15 mouse cellular contexts compared by ENCODE assay signal in genomic region chr5:52609672-52610071, GRCm38 (mm10). TPM values are rescaled to one million over a fixed set of nuclear protein-coding genes. Genes with fewer than 3 reads are reported as not detected.
A peak's percentile ranks its signal among the peaks of the same experiment; 100 is the strongest.
DNase-seq lines count a peak whose midpoint lies in the region; ATAC-seq and TF ChIP-seq lines count a peak whose summit lies in the region.
"Had no signal": no experiment of that assay in that cellular context is flagged by ENCODE, and none has a peak within 500 bp of the region (broad histone marks: within the 10 kb centered on the region; RNA-seq: fewer than 3 reads in every experiment).

No protein-coding gene starts in this region.

- WGBS in cerebellum, adult 2 months = 35% methylated on average over 10 of the region's 10 CpGs
- 13% methylated on average over 10 of the region's 10 CpGs for WGBS in thymus, adult 2 months
- 63% methylated on average over 10 of the region's 10 CpGs for WGBS in stomach, embryonic 16.5 days
- WGBS in limb, embryonic 10.5 days = 87% methylated on average over 10 of the region's 10 CpGs
- WGBS in liver, embryonic 11.5 days = 75% methylated on average over 10 of the region's 10 CpGs

- peaks cover 5% of the 10 kb centered on the region for H3K4me1 ChIP-seq in cerebellum, adult 2 months (ENCODE audit: control insufficient read depth, insufficient read depth, low read length)
- peaks cover 10% of the 10 kb centered on the region for H3K4me1 ChIP-seq in thymus, adult 2 months (replicated peaks; ENCODE audit: control insufficient read depth, insufficient read depth, low read length)
- H3K4me1 ChIP-seq in stomach, embryonic 16.5 days (ENCODE audit: control insufficient read depth, insufficient read depth, low read length) = peaks cover 7% of the 10 kb centered on the region; the same call in 1 of the 2 replicates
- peaks cover 9% of the 10 kb centered on the region for H3K4me1 ChIP-seq in limb, embryonic 10.5 days
- no peaks in the 10 kb centered on the region for H3K4me1 ChIP-seq in liver, embryonic 11.5 days (replicated peaks; ENCODE audit: control insufficient read depth, insufficient read depth, low read length)
- H3K4me1 ChIP-seq: lung, embryonic 15.5 days; midbrain, embryonic 15.5 days had no signal

- DNase-seq in cerebellum, postnatal 14 days = peak; percentile 28 to 37
- DNase-seq in cerebellum, adult 2 months = no peak
- peak; percentile 14 for DNase-seq in thymus, adult 2 months
- no peak for DNase-seq in thymus, postnatal 0 days (ENCODE audit: low spot score)
- DNase-seq in Muller cell, postnatal 12 days (ENCODE audit: inconsistent ontology term) = peak; percentile 49
- DNase-seq in limb, embryonic 10.5 days (ENCODE audit: low spot score) = no peak
- DNase-seq in liver, embryonic 11.5 days (ENCODE audit: low spot score) = no peak
- DNase-seq: gastrocnemius, postnatal 10 days; liver, embryonic 13.5 days had no signal

- no peak overlapping the region for H3K4me2 ChIP-seq in stomach, embryonic 16.5 days (ENCODE audit: low read depth, low read length)
- H3K4me2 ChIP-seq in liver, embryonic 11.5 days = no peak overlapping the region
- H3K4me2 ChIP-seq: hindbrain, embryonic 14.5 days; intestine, embryonic 15.5 days; liver, embryonic 13.5 days; lung, embryonic 15.5 days; midbrain, embryonic 15.5 days had no signal

- TF ChIP-seq CTCF in cerebellum, adult 2 months (IDR thresholded peaks at IDR 0.05; ENCODE audit: borderline replicate concordance, insufficient read depth, low read depth, low read length) = no peak
- no peak for TF ChIP-seq CTCF in thymus, adult 2 months (IDR thresholded peaks at IDR 0.05; ENCODE audit: borderline replicate concordance, control insufficient read depth, extremely low read depth, insufficient read depth, low read length, poor library complexity)

- no peak overlapping the region for H3K27ac ChIP-seq in cerebellum, adult 2 months (ENCODE audit: insufficient read depth, low read length)
- no peak overlapping the region for H3K27ac ChIP-seq in thymus, adult 2 months (ENCODE audit: control insufficient read depth, insufficient read depth, low read length)
- 0 out of 2 replicates have a peak overlapping the region, but pooled peaks have one; percentile 9 for H3K27ac ChIP-seq in stomach, embryonic 16.5 days (ENCODE audit: low read length)
- no peak overlapping the region for H3K27ac ChIP-seq in limb, embryonic 10.5 days
- H3K27ac ChIP-seq in liver, embryonic 11.5 days (ENCODE audit: low read depth, low read length) = no peak overlapping the region
- H3K27ac ChIP-seq: hindbrain, embryonic 14.5 days; intestine, embryonic 15.5 days; liver, embryonic 13.5 days; lung, embryonic 15.5 days; midbrain, embryonic 15.5 days had no signal

- no peak for ATAC-seq in stomach, embryonic 16.5 days (ENCODE audit: insufficient read depth, low FRiP score)
- no peak for ATAC-seq in liver, embryonic 11.5 days (replicated peaks; ENCODE audit: low FRiP score)
- ATAC-seq: intestine, embryonic 15.5 days; midbrain, embryonic 15.5 days had no signal

- no peak overlapping the region for H3K4me3 ChIP-seq in cerebellum, adult 2 months (replicated peaks; ENCODE audit: insufficient read depth, low read depth, low read length)
- H3K4me3 ChIP-seq in thymus, adult 2 months (ENCODE audit: control insufficient read depth, insufficient read depth, low read length) = no peak overlapping the region
- H3K4me3 ChIP-seq in stomach, embryonic 16.5 days (replicated peaks; ENCODE audit: low read length) = no peak overlapping the region
- no peak overlapping the region for H3K4me3 ChIP-seq in limb, embryonic 10.5 days
- no peak overlapping the region for H3K4me3 ChIP-seq in liver, embryonic 11.5 days (ENCODE audit: low read depth, low read length)
- H3K4me3 ChIP-seq: intestine, embryonic 15.5 days; liver, embryonic 13.5 days; lung, embryonic 15.5 days; midbrain, embryonic 15.5 days had no signal

- H3K27me3 ChIP-seq in cerebellum, adult 2 months (ENCODE audit: control insufficient read depth, insufficient read depth, low read length) = no peaks in the 10 kb centered on the region
- no peaks in the 10 kb centered on the region for H3K27me3 ChIP-seq in thymus, adult 2 months (ENCODE audit: control insufficient read depth, insufficient read depth, low read length)
- no peaks in the 10 kb centered on the region for H3K27me3 ChIP-seq in stomach, embryonic 16.5 days (ENCODE audit: control insufficient read depth, insufficient read depth, low read length)
- no peaks in the 10 kb centered on the region for H3K27me3 ChIP-seq in limb, embryonic 10.5 days (ENCODE audit: low read depth, poor library complexity, severe bottlenecking)
- H3K27me3 ChIP-seq in liver, embryonic 11.5 days (replicated peaks; ENCODE audit: control insufficient read depth, insufficient read depth, low read length) = no peaks in the 10 kb centered on the region
- H3K27me3 ChIP-seq: intestine, embryonic 15.5 days; liver, embryonic 13.5 days; lung, embryonic 15.5 days; midbrain, embryonic 15.5 days had no signal

- H3K36me3 ChIP-seq in thymus, adult 2 months (ENCODE audit: control insufficient read depth, insufficient read depth, low read length) = no peaks in the 10 kb centered on the region
- H3K36me3 ChIP-seq in stomach, embryonic 16.5 days (ENCODE audit: control insufficient read depth, insufficient read depth, low read length) = no peaks in the 10 kb centered on the region
- H3K36me3 ChIP-seq in limb, embryonic 10.5 days = no peaks in the 10 kb centered on the region
- no peaks in the 10 kb centered on the region for H3K36me3 ChIP-seq in liver, embryonic 11.5 days (ENCODE audit: control insufficient read depth, insufficient read depth, low read length)
- H3K36me3 ChIP-seq: G1E; intestine, embryonic 15.5 days; liver, embryonic 13.5 days; lung, embryonic 15.5 days; midbrain, embryonic 15.5 days had no signal

- no peak for TF ChIP-seq POLR2A in cerebellum, adult 2 months (IDR thresholded peaks at IDR 0.05; ENCODE audit: borderline replicate concordance, insufficient read depth, low read length)
- no peak for TF ChIP-seq POLR2A in thymus, adult 2 months (IDR thresholded peaks at IDR 0.05; ENCODE audit: control insufficient read depth, extremely low read depth, insufficient read depth, low read length, poor library complexity)

- no peaks in the 10 kb centered on the region for H3K9me3 ChIP-seq in stomach, embryonic 16.5 days (replicated peaks; ENCODE audit: control insufficient read depth, low read length)
- 0 out of 2 replicates have a peak, but pooled peaks cover 2% of the 10 kb centered on the region for H3K9me3 ChIP-seq in limb, embryonic 10.5 days (replicated peaks)
- H3K9me3 ChIP-seq in liver, embryonic 11.5 days (ENCODE audit: control insufficient read depth, low read length) = no peaks in the 10 kb centered on the region
- H3K9me3 ChIP-seq: G1E; intestine, embryonic 15.5 days; lung, embryonic 15.5 days; midbrain, embryonic 15.5 days had no signal

- no peak overlapping the region for H3K9ac ChIP-seq in stomach, embryonic 16.5 days (ENCODE audit: low read length)
- H3K9ac ChIP-seq in liver, embryonic 11.5 days (ENCODE audit: low read depth, low read length) = no peak overlapping the region
- H3K9ac ChIP-seq: hindbrain, embryonic 14.5 days; intestine, embryonic 15.5 days; liver, embryonic 13.5 days; lung, embryonic 15.5 days; midbrain, embryonic 15.5 days had no signal

RNA-seq across cellular contexts. Expression of gene Lgi2, which starts 43.4 kb away (rescaled TPM):
- 47.0 and 52.0 TPM in 2 replicates for polyA plus RNA-seq in cerebellum, adult 2 months (2012; rRNA removed)
- 0.38 and 0.85 TPM in 2 replicates for polyA plus RNA-seq in thymus, adult 2 months (2012; rRNA removed)
- polyA plus RNA-seq in thymus, postnatal 0 days (2015; fragmentation: Nextera tagmentation; extraction: Ambion mirVana) = 2.4 TPM in 2 replicates
- 7.2 and 8.0 TPM in 2 replicates for polyA plus RNA-seq in stomach, embryonic 16.5 days (2015; fragmentation: Nextera tagmentation; extraction: Ambion mirVana)
- polyA plus RNA-seq in limb, embryonic 10.5 days (2016; fragmentation: Nextera tagmentation; extraction: Ambion mirVana) = 0.88 and 1.1 TPM in 2 replicates
- 0.84 and 1.0 TPM in 2 replicates for polyA plus RNA-seq in liver, embryonic 11.5 days (2014; fragmentation: Nextera tagmentation; extraction: Ambion mirVana)
- polyA plus RNA-seq: G1E had no signal

RNA-seq across cellular contexts. Expression of gene Sepsecs, which starts 59.8 kb away (rescaled TPM):
- 9.9 and 11.7 TPM in 2 replicates for polyA plus RNA-seq in cerebellum, adult 2 months (2012; rRNA removed)
- polyA plus RNA-seq in thymus, adult 2 months (2012; rRNA removed) = 5.4 and 5.5 TPM in 2 replicates
- 6.6 and 8.1 TPM in 2 replicates for polyA plus RNA-seq in thymus, postnatal 0 days (2015; fragmentation: Nextera tagmentation; extraction: Ambion mirVana)
- polyA plus RNA-seq in stomach, embryonic 16.5 days (2015; fragmentation: Nextera tagmentation; extraction: Ambion mirVana) = 11.2 and 11.5 TPM in 2 replicates
- 7.1 and 8.2 TPM in 2 replicates for polyA plus RNA-seq in limb, embryonic 10.5 days (2016; fragmentation: Nextera tagmentation; extraction: Ambion mirVana)
- polyA plus RNA-seq in liver, embryonic 11.5 days (2014; fragmentation: Nextera tagmentation; extraction: Ambion mirVana) = 12.7 and 15.0 TPM in 2 replicates

Comparison
In these comparisons a context has a peak if more than half of its experiments do, and no peak if none do; other contexts are left out.
1. DNase-seq: peak in cerebellum, postnatal 14 days (2 of 2), thymus, adult 2 months (single experiment) and Muller cell, postnatal 12 days (single experiment); none in cerebellum, adult 2 months (0 of 2), thymus, postnatal 0 days (single experiment), limb, embryonic 10.5 days (single experiment) and liver, embryonic 11.5 days (single experiment).